Mouse (Mus musculus): ENCODE data around the gene Dusp18.

Gene Dusp18

GRCm38 (mm10) chr11:3894406-3895281 lies at the start of gene Dusp18, which contains the start of gene 4921536K21Rik:
Gene Dusp18, plus strand, starts transcription at chr11:3895240.
Gene 4921536K21Rik, minus strand, starts transcription at chr11:3895098.
- DNase-seq (ENCODE audit: low spot score): peak; percentile 95

GRCm38 (mm10) chr11:3846351-3846750 lies 48.7 kb upstream of the Dusp18 start:
- no peak for DNase-seq (ENCODE audit: low spot score)

- peak; percentile 42 for DNase-seq (ENCODE audit: low spot score)
Measured at GRCm38 (mm10) chr11:3849469-3850314, 45.3 kb upstream of the Dusp18 start.

GRCm38 (mm10) chr11:3850315-3850614 lies 44.8 kb upstream of the Dusp18 start:
- DNase-seq (ENCODE audit: low spot score): peak; percentile 31

GRCm38 (mm10) chr11:3850746-3851277 lies 44.2 kb upstream of the Dusp18 start:
- DNase-seq (ENCODE audit: low spot score): peak; percentile 36

GRCm38 (mm10) chr11:3851872-3852271 lies 43.2 kb upstream of the Dusp18 start:
- peak; percentile 34 for DNase-seq (ENCODE audit: low spot score)

GRCm38 (mm10) chr11:3853031-3853430 lies 42.0 kb upstream of the Dusp18 start:
- peak; percentile 27 for DNase-seq (ENCODE audit: low spot score)

GRCm38 (mm10) chr11:3853481-3854034 lies 41.5 kb upstream of the Dusp18 start:
- DNase-seq (ENCODE audit: low spot score): peak; percentile 64

GRCm38 (mm10) chr11:3854156-3854555 lies 40.9 kb upstream of the Dusp18 start:
- DNase-seq (ENCODE audit: low spot score): peak; percentile 20

GRCm38 (mm10) chr11:3855846-3856245 lies 39.2 kb upstream of the Dusp18 start:
- peak; percentile 27 for DNase-seq (ENCODE audit: low spot score)

- DNase-seq (ENCODE audit: low spot score): no peak
Measured at GRCm38 (mm10) chr11:3857902-3858301, 37.1 kb upstream of the Dusp18 start.

GRCm38 (mm10) chr11:3859778-3860177 lies 35.3 kb upstream of the Dusp18 start:
- DNase-seq (ENCODE audit: low spot score): no peak

- no peak for DNase-seq (ENCODE audit: low spot score)
Measured at GRCm38 (mm10) chr11:3860361-3860760, 34.7 kb upstream of the Dusp18 start.

GRCm38 (mm10) chr11:3862661-3863453 lies 32.2 kb upstream of the Dusp18 start:
- no peak for DNase-seq (ENCODE audit: low spot score)

- DNase-seq (ENCODE audit: low spot score): peak; percentile 79
Measured at GRCm38 (mm10) chr11:3863454-3864112, 31.5 kb upstream of the Dusp18 start, which contains the start of gene Osbp2. Gene Osbp2, minus strand, starts transcription at chr11:3863903.

GRCm38 (mm10) chr11:3864343-3864742 lies 30.7 kb upstream of the Dusp18 start:
- DNase-seq (ENCODE audit: low spot score): no peak

GRCm38 (mm10) chr11:3876419-3876818 lies 18.6 kb upstream of the Dusp18 start:
- no peak for DNase-seq (ENCODE audit: low spot score)

- DNase-seq (ENCODE audit: low spot score): no peak
Measured at GRCm38 (mm10) chr11:3878660-3879059, 16.4 kb upstream of the Dusp18 start.

- peak; percentile 82 for DNase-seq (ENCODE audit: low spot score)
Measured at GRCm38 (mm10) chr11:3879836-3880235, 15.2 kb upstream of the Dusp18 start.

GRCm38 (mm10) chr11:3883711-3884110 lies 11.3 kb upstream of the Dusp18 start:
- DNase-seq (ENCODE audit: low spot score): no peak

GRCm38 (mm10) chr11:3887331-3887730 lies 7.7 kb upstream of the Dusp18 start:
- no peak for DNase-seq (ENCODE audit: low spot score)
